Mouse (Mus musculus): ENCODE data around the gene D1Pas1. TPM values are rescaled to one million over a fixed set of nuclear protein-coding genes. Genes with fewer than 3 reads are reported as not detected.

D1Pas1 gene
- polyA plus RNA-seq, 1 experiment, result not detected

DNA sequence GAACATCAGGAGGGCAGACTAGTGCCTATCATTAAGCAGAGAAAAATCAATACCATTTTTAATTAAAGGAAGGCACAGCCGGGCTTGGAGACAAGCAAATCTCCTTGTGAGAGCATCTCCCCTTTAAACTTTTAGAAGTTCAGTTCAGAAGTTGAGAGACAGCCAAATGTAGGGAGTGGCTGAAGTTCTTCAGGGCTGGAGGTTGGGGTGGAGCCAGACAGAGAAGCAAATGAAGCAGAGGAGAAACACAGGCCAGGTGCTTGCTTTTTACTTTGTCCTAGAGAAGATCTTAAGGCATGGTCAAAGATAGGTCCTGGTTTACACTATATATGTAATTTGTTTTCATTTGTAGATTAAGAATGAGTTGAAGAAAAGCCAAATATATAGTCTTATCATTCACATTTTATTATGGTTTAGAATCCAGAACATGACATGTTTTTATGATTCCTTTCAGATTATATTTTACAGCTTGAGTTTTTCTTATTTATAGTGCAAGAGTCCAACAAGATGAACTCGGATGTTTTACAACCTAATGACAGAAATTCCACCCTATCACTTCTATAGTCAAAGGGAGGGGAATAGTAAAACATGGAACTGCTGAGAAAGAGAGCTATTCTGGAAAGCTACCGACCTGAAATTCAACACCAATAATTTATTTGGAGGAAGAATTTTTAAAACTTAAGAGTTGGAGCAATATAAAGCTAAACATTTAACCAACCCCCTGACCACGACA is 2.9 kb upstream of the D1Pas1 start:
- Histone ChIP-seq H3K27me3 (ENCODE audit: control insufficient read depth, insufficient read depth, low read length) (no peaks in the 10 kb centered on the region), H3K4me1 (ENCODE audit: control insufficient read depth, insufficient read depth, insufficient read length) (no peaks in the 10 kb centered on the region), H3K4me3 (ENCODE audit: extremely low read depth, insufficient read depth, insufficient read length) (no peak overlapping the region), H3K36me3 (ENCODE audit: control insufficient read depth, insufficient read depth, low read length) (no peaks in the 10 kb centered on the region), H3K27ac (ENCODE audit: insufficient read depth, low read length) (no peak overlapping the region)
- 71% methylated on average over 4 of the region's 4 CpGs for WGBS
- TF ChIP-seq CTCF (IDR thresholded peaks at IDR 0.05; ENCODE audit: extremely low read depth, insufficient read depth, insufficient read length, insufficient replicate concordance) (no peak), POLR2A (IDR thresholded peaks at IDR 0.05; ENCODE audit: low read depth, low read length) (no peak)
- no peak for DNase-seq (ENCODE audit: low read depth in 1 of 2, low spot score in 2 of 2)

DNA sequence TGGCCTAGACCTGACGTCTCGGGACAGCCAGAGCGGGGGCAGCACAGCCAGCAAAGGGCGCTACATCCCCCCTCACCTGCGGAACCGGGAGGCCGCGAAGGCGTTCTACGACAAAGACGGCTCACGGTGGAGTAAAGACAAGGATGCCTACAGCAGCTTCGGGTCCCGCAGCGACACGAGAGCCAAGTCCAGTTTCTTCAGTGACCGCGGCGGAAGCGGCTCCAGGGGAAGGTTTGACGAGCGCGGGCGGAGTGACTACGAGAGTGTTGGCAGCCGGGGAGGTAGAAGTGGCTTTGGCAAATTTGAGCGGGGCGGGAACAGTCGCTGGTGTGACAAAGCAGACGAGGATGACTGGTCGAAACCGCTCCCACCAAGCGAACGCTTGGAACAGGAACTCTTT is 710 bp downstream of the D1Pas1 start:
- Histone ChIP-seq H3K36me3 (ENCODE audit: control insufficient read depth, insufficient read depth, low read length) (no peaks in the 10 kb centered on the region), H3K27me3 (ENCODE audit: control insufficient read depth, insufficient read depth, low read length) (no peaks in the 10 kb centered on the region), H3K27ac (ENCODE audit: insufficient read depth, low read length) (no peak overlapping the region), H3K4me1 (ENCODE audit: control insufficient read depth, insufficient read depth, insufficient read length) (no peaks in the 10 kb centered on the region), H3K4me3 (ENCODE audit: extremely low read depth, insufficient read depth, insufficient read length) (no peak overlapping the region)
- 95% methylated on average over 34 of the region's 34 CpGs for WGBS
- no peak for TF ChIP-seq CTCF (IDR thresholded peaks at IDR 0.05; ENCODE audit: extremely low read depth, insufficient read depth, insufficient read length, insufficient replicate concordance)
- TF ChIP-seq POLR2A (IDR thresholded peaks at IDR 0.05; ENCODE audit: low read depth, low read length), result no peak
- DNase-seq (ENCODE audit: low read depth in 1 of 2, low spot score in 2 of 2), result no peak

DNA sequence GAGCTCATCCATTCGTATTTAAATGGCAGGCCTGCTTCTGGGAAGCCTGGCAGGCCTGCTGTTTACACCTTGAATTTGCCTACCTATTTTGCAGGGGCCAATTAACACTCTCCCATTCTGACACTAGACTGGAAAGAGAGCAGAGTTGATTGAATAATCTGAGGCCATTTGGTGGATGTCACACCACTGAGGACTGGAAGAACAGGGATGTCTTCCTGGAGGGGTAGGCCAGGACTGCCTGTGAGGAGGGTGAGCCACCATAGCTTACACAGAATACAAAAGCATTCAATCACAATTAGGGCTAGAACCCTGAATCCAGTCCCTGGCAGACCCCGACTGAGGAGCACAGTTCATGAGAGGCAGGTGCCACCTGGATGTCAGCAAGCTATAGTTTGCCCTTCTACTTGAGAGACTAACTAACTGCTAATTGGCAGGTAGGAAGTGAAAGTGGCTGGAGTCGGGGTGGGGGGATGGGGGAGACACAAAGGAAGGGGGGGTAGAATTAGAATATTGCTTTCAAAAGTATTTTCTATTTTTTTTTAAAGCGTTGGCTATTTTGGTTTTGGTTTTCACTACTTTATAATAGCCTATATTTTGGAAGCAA is 9.8 kb downstream of the D1Pas1 start:
- 59% methylated on average over 4 of the region's 4 CpGs for WGBS
- Histone ChIP-seq H3K4me1 (ENCODE audit: control insufficient read depth, insufficient read depth, insufficient read length) (no peaks in the 10 kb centered on the region), H3K36me3 (ENCODE audit: control insufficient read depth, insufficient read depth, low read length) (no peaks in the 10 kb centered on the region), H3K27me3 (ENCODE audit: control insufficient read depth, insufficient read depth, low read length) (no peaks in the 10 kb centered on the region), H3K27ac (ENCODE audit: insufficient read depth, low read length) (no peak overlapping the region), H3K4me3 (ENCODE audit: extremely low read depth, insufficient read depth, insufficient read length) (no peak overlapping the region)
- no peak for TF ChIP-seq POLR2A (IDR thresholded peaks at IDR 0.05; ENCODE audit: low read depth, low read length)
- TF ChIP-seq CTCF (IDR thresholded peaks at IDR 0.05; ENCODE audit: extremely low read depth, insufficient read depth, insufficient read length, insufficient replicate concordance), result no peak
- DNase-seq (ENCODE audit: low read depth in 1 of 2, low spot score in 2 of 2), result no peak

DNA sequence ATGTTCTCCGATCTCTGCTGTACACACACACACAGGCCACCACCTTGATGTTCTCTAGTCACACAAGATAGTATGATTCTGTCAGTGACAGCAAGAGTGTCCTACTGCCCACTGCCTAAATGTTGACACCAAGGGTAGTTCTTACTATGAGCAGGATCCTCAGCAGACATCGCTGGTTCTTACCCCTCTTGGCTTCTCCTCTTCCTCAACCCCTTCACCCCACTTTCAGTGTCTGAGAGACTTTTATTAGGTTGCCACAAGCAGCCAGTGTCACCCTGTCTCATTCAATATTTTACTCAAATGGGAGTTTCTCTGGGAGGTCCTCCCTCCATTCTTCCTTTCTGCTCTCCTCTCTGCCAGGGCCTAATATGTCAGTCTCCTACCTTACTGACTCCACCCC is 10.6 kb downstream of the D1Pas1 start:
- no peaks in the 10 kb centered on the region for H3K36me3 ChIP-seq (ENCODE audit: control insufficient read depth, insufficient read depth, low read length)
- H3K4me3 ChIP-seq (ENCODE audit: extremely low read depth, insufficient read depth, insufficient read length), result no peak overlapping the region
- WGBS, result 96% methylated on average over 2 of the region's 2 CpGs
- DNase-seq (ENCODE audit: low read depth in 1 of 2, low spot score in 2 of 2), result no peak
- TF ChIP-seq CTCF (IDR thresholded peaks at IDR 0.05; ENCODE audit: extremely low read depth, insufficient read depth, insufficient read length, insufficient replicate concordance), result no peak
- no peak for TF ChIP-seq POLR2A (IDR thresholded peaks at IDR 0.05; ENCODE audit: low read depth, low read length)
- no peak overlapping the region for H3K27ac ChIP-seq (ENCODE audit: insufficient read depth, low read length)
- H3K4me1 ChIP-seq (ENCODE audit: control insufficient read depth, insufficient read depth, insufficient read length), result no peaks in the 10 kb centered on the region
- H3K27me3 ChIP-seq (ENCODE audit: control insufficient read depth, insufficient read depth, low read length), result no peaks in the 10 kb centered on the region

DNA sequence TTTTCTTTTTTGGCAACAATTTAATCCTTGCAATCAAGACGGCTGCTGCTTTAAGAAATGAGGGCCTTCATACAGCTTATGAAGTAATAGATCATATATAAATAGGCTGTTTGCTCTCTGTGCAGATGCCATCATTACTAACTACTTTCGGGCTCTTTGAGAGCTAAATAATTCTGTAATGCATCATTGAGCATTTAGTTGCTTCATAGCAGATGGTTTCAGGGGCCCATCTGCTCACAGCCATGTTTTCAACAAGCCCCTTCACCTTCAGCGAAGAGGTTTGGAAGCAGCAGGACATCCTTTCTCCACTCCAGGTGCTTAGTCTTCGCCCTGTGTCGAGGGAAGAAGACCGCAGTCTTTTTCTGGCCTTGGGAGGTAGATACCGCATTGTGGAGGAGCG is 12.2 kb downstream of the D1Pas1 start:
- no peak overlapping the region for H3K27ac ChIP-seq (ENCODE audit: insufficient read depth, low read length)
- no peaks in the 10 kb centered on the region for H3K27me3 ChIP-seq (ENCODE audit: control insufficient read depth, insufficient read depth, low read length)
- no peak overlapping the region for H3K4me3 ChIP-seq (ENCODE audit: extremely low read depth, insufficient read depth, insufficient read length)
- H3K4me1 ChIP-seq (ENCODE audit: control insufficient read depth, insufficient read depth, insufficient read length), result no peaks in the 10 kb centered on the region
- TF ChIP-seq POLR2A (IDR thresholded peaks at IDR 0.05; ENCODE audit: low read depth, low read length), result no peak
- no peak for TF ChIP-seq CTCF (IDR thresholded peaks at IDR 0.05; ENCODE audit: extremely low read depth, insufficient read depth, insufficient read length, insufficient replicate concordance)
- no peak for DNase-seq (ENCODE audit: low read depth in 1 of 2, low spot score in 2 of 2)
- WGBS, result 89% methylated on average over 8 of the region's 8 CpGs
- H3K36me3 ChIP-seq (ENCODE audit: control insufficient read depth, insufficient read depth, low read length), result no peaks in the 10 kb centered on the region

DNA sequence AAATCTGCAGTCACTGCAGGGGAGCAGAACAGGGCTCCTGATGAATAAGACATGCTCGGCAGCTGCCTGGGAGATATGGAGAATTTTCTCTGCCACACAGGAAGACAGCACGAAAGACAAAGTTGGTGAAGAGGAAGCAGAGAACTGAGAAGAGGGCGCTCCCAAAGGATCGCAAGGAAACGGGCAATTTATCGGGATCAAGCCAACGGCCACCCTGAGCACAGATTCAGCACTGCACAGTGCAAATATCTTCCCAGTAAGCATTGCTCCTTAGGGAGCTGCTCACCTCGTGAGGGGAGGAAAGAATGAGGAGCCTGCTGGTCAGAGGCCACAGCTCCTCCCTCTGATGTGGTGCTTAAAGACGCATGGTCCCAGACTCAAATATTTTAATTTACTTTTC is 13.3 kb downstream of the D1Pas1 start:
- no peak for DNase-seq (ENCODE audit: low read depth in 1 of 2, low spot score in 2 of 2)
- H3K27ac ChIP-seq (ENCODE audit: insufficient read depth, low read length), result no peak overlapping the region; the same call in 1 of the 2 replicates
- WGBS, result 75% methylated on average over 9 of the region's 9 CpGs
- no peaks in the 10 kb centered on the region for H3K4me1 ChIP-seq (ENCODE audit: control insufficient read depth, insufficient read depth, insufficient read length)
- TF ChIP-seq POLR2A (IDR thresholded peaks at IDR 0.05; ENCODE audit: low read depth, low read length) (no peak), CTCF (IDR thresholded peaks at IDR 0.05; ENCODE audit: extremely low read depth, insufficient read depth, insufficient read length, insufficient replicate concordance) (no peak)
- no peak overlapping the region for H3K4me3 ChIP-seq (ENCODE audit: extremely low read depth, insufficient read depth, insufficient read length)
- H3K36me3 ChIP-seq (ENCODE audit: control insufficient read depth, insufficient read depth, low read length), result no peaks in the 10 kb centered on the region
- no peaks in the 10 kb centered on the region for H3K27me3 ChIP-seq (ENCODE audit: control insufficient read depth, insufficient read depth, low read length)

DNA sequence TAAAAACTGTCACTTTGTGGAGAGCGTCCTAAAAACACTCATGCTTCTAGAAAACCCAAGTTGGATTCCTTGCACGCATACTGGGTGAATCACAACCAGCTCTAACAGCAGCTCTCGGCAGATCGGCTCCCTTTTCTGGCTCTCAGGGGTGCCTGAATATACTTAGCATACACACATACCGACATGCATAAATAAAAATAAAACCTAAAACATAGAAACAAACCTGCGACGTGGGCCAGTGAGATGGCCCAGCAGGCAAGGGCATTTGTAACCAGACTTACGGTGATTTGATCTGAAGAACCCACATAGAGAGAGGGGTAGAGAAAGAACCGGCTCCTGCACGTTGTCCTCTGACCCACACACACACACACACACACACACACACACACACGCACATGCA is 17.9 kb downstream of the D1Pas1 start:
- DNase-seq (ENCODE audit: low read depth in 1 of 2, low spot score in 2 of 2), result no peak
- 93% methylated on average over 11 of the region's 11 CpGs for WGBS
- TF ChIP-seq POLR2A (IDR thresholded peaks at IDR 0.05; ENCODE audit: low read depth, low read length) (no peak), CTCF (IDR thresholded peaks at IDR 0.05; ENCODE audit: extremely low read depth, insufficient read depth, insufficient read length, insufficient replicate concordance) (no peak)

More for the DNA sequence above, 17.9 kb downstream of the D1Pas1 start:
- H3K27me3 ChIP-seq (ENCODE audit: control insufficient read depth, insufficient read depth, low read length), result no peaks in the 10 kb centered on the region
- H3K27ac ChIP-seq (ENCODE audit: insufficient read depth, low read length), result no peak overlapping the region
- no peaks in the 10 kb centered on the region for H3K36me3 ChIP-seq (ENCODE audit: control insufficient read depth, insufficient read depth, low read length)
- no peak overlapping the region for H3K4me3 ChIP-seq (ENCODE audit: extremely low read depth, insufficient read depth, insufficient read length)
- H3K4me1 ChIP-seq (ENCODE audit: control insufficient read depth, insufficient read depth, insufficient read length), result no peaks in the 10 kb centered on the region

All from spleen, adult 2 months (tissue).